Mouse (Mus musculus) kidney, postnatal 4 days (tissue): Measurements from ENCODE around the gene Car5a.

Experiments
- DNase-seq, 2 experiments: peaks; one replicate each; pipeline ENCODE4 v3.0.0; 2021; ENCODE audit warnings: mixed read lengths in 2 of 2

The Car5a gene

GRCm38 (mm10) chr8:121932668-121933520 is 11.8 kb downstream of the Car5a start:
- no peak for DNase-seq

GRCm38 (mm10) chr8:121932026-121932667 is 12.6 kb downstream of the Car5a start:
- DNase-seq: no peak

- DNase-seq: no peak
Measured at GRCm38 (mm10) chr8:121931571-121931970, 13.1 kb downstream of the Car5a start.

GRCm38 (mm10) chr8:121930047-121930446 is 14.7 kb downstream of the Car5a start:
- DNase-seq: no peak

- DNase-seq: peak; percentile 73 to 79
Measured at GRCm38 (mm10) chr8:121927316-121927715, 17.4 kb downstream of the Car5a start.

- DNase-seq: no peak
Measured at GRCm38 (mm10) chr8:121926266-121926665, 18.4 kb downstream of the Car5a start.

- DNase-seq: peak; percentile 88 to 91
Measured at GRCm38 (mm10) chr8:121925624-121926023, 19.1 kb downstream of the Car5a start.

GRCm38 (mm10) chr8:121924681-121925080 is 20.0 kb downstream of the Car5a start:
- no peak for DNase-seq

- peak; percentile 73 to 80 for DNase-seq
Measured at GRCm38 (mm10) chr8:121922101-121922500, 22.6 kb downstream of the Car5a start.

- DNase-seq: no peak
Measured at GRCm38 (mm10) chr8:121921582-121921981, 23.1 kb downstream of the Car5a start.

- no peak for DNase-seq
Measured at GRCm38 (mm10) chr8:121919731-121920130, 25.0 kb downstream of the Car5a start.

GRCm38 (mm10) chr8:121919158-121919557 is 25.5 kb downstream of the Car5a start:
- no peak for DNase-seq

GRCm38 (mm10) chr8:121913378-121913777 is 31.3 kb downstream of the Car5a start:
- no peak for DNase-seq

GRCm38 (mm10) chr8:121912831-121913230 is 31.9 kb downstream of the Car5a start:
- no peak for DNase-seq

- no peak for DNase-seq
Measured at GRCm38 (mm10) chr8:121911987-121912386, 32.7 kb downstream of the Car5a start.

GRCm38 (mm10) chr8:121911400-121911799 is 33.3 kb downstream of the Car5a start:
- no peak for DNase-seq

- peak; percentile 86 to 88 for DNase-seq
Measured at GRCm38 (mm10) chr8:121909663-121910062, 35.0 kb downstream of the Car5a start.

GRCm38 (mm10) chr8:121909148-121909541 is 35.6 kb downstream of the Car5a start:
- DNase-seq: no peak

- DNase-seq: no peak
Measured at GRCm38 (mm10) chr8:121908378-121909147, 36.1 kb downstream of the Car5a start.

GRCm38 (mm10) chr8:121907587-121908248 is 37.0 kb downstream of the Car5a start, which contains the start of gene Slc7a5:
Slc7a5 (minus strand) TSS chr8:121907694.
- DNase-seq: peak; percentile 99

GRCm38 (mm10) chr8:121906542-121907512 is 37.9 kb downstream of the Car5a start:
- peak; percentile 59 to 74 for DNase-seq
